Mouse (Mus musculus) erythroblast, embryonic 14.5 days (primary cell): ENCODE measurements around the gene Prkar1a. TPM values are rescaled to one million over a fixed set of nuclear protein-coding genes. Genes with fewer than 3 reads are reported as not detected.
A peak's percentile ranks its signal among the peaks of the same experiment; 100 is the strongest.

ENCODE experiments used
- H3K27me3 ChIP-seq: 2 replicates; pipeline ENCODE4 v1.6.1; 2012; ENCODE audit warnings: inconsistent platforms; ENCODE audit not compliant: control insufficient read depth
- H3K36me3 ChIP-seq: 2 replicates; pipeline ENCODE4 v1.6.1; 2012; ENCODE audit warnings: mild to moderate bottlenecking, inconsistent platforms; ENCODE audit not compliant: control insufficient read depth
- H3K4me1 ChIP-seq: 2 replicates; pipeline ENCODE4 v1.6.1; 2012; ENCODE audit warnings: inconsistent platforms; ENCODE audit not compliant: control insufficient read depth
- H3K4me3 ChIP-seq: replicated peaks from 2 replicates; pipeline ENCODE3; 2012; ENCODE audit warnings: moderate library complexity, mild to moderate bottlenecking, inconsistent platforms
- H3K9me3 ChIP-seq: 2 replicates; pipeline ENCODE4 v1.6.1; 2012; ENCODE audit warnings: low read length, inconsistent platforms, mixed read lengths; ENCODE audit not compliant: control insufficient read depth
- GATA1 ChIP-seq: IDR thresholded peaks from 2 replicates; pipeline ENCODE4 v1.6.1; 2012; ENCODE audit warnings: low read length, inconsistent platforms, mixed read lengths
- TAL1 ChIP-seq: IDR thresholded peaks from 3 replicates; pipeline ENCODE4 v1.6.1; 2012; ENCODE audit warnings: low read length, inconsistent platforms, mixed read lengths
- polyA plus RNA-seq: library from polyadenylated mRNA; stranded (reverse); fragments of >175 nt; gene quantifications from 2 replicates; pipeline ENCODE4 v1.2.3, GENCODE M21; 2012

Gene Prkar1a
- polyA plus RNA-seq = 2.0 and 2.9 TPM in 2 replicates

DNA sequence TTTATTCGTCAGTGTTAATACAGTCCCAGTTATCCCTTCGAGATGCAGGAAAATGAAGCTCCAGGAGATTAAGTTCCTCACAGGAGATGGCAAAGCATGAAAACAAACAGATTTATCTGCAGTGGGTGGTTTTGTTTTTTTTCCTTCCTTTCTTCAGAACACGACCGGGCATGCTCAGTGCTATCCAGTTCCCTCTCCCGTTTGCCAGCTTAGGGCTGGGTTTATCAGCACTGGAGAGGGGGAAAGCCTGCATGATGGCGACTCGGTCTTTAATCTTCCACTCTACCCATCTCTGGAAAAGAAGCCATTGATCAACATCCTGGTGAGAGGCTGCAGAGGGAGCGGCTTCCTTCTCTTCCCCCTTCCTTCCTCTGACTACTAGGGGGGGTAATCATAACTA lies at the start of gene Prkar1a:
Prkar1a (plus strand) TSS at position 200 of the 400 bp plus-strand sequence.
- H3K9me3 ChIP-seq = no peaks in the 10 kb centered on the region
- H3K27me3 ChIP-seq = peaks cover 44% of the 10 kb centered on the region
- peaks cover 38% of the 10 kb centered on the region for H3K4me1 ChIP-seq
- H3K4me3 ChIP-seq = peak within 1 kb of the TSS; percentile 99
- peaks cover 12% of the 10 kb centered on the region for H3K36me3 ChIP-seq
- TF ChIP-seq GATA1 (no peak), TAL1 (no peak)

DNA sequence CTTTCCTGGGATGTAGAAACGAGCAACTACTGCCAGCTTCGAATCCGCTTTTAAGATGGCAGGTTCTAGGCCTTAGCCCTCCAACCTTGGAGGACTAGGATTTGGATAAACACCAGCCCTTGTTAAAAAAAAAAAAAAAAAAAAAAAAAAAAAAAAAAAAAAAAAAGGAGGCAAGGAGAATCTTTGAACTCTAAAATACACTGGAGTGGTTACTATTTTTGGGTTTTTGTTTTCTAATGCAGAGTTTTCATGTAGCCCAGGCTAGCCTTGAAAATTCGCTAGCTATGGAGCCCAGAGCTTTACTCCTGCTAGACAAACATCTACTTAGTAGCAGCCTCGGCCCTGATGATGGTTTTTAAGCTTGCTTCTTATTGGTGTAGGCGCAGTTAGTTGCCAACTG lies 41.6 kb upstream of the Prkar1a start:
- TF ChIP-seq TAL1 = peak; percentile 19; the same call in 1 of the 3 replicates
- no peak for TF ChIP-seq GATA1
- H3K36me3 ChIP-seq = peaks cover 48% of the 10 kb centered on the region
- H3K9me3 ChIP-seq = no peaks in the 10 kb centered on the region
- H3K27me3 ChIP-seq = no peaks in the 10 kb centered on the region
- H3K4me1 ChIP-seq = peaks cover 44% of the 10 kb centered on the region
- no peak overlapping the region for H3K4me3 ChIP-seq

DNA sequence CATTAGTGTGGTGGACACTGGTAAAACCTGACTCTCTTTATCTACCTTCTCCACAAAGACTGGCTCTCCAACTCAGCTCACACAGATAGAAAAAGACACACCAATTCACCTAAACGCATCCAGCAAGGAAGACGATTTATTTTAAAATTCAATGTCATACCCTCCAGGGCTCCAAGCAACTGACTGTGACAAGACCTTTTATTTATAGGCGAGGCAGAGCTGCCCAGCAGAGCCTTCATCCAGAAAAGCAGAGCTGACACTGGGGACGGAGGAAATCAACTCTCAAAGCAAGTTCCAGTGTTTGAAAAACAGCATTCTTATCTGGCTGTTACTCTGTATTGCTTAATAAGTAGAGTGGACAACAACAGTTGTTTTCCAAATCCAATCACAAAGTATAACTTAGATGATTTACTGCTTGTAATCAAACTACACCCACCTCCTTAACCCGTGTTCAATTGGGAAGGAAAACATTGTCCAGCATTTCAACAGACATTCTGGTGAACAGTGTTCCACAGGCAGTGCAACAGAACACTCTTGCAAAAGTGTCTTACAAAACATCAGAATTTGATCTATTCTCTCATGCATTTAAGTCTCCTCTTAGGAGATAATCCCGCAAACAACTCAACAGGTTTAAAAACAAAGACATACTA lies 40.1 kb upstream of the Prkar1a start:
- H3K9me3 ChIP-seq = no peaks in the 10 kb centered on the region
- H3K4me1 ChIP-seq = peaks cover 58% of the 10 kb centered on the region
- no peaks in the 10 kb centered on the region for H3K27me3 ChIP-seq
- TF ChIP-seq GATA1 (no peak), TAL1 (no peak)
- H3K4me3 ChIP-seq = peak overlapping the region; percentile 99
- H3K36me3 ChIP-seq = peaks cover 33% of the 10 kb centered on the region

DNA sequence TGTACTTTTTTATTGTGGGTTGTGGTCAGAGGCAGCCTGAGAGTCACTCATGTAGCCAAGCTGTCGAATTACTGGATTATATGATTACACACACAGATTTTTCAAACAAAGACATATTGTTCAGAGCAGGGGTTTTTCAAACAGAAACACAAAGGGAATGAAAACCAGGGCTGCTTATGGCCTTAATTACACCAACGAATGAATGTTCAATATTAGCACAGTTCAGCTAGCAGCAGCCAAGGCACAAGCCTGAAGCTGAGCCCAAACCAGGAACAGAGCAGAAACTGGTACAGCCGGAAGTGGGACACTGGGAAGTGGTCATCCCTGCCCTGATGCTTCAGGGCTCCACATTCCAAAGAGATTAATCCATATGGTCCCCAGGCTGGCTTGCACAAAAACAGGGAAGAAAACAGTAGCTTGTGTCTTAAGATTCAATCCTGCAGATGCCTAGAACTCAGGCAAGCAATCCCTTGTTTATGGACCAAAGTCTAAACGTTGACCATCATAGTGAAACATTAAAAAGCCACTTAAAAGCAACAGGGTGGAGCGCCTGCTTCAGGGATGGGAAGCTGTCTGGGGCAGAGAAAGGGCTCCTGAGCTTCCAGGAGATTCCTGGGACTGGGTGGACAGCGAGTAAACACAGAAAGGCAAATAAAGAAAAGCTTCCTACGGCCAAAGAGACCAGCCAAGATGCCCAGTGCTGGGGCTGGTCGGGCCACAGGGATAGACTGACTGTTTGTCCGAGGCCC lies 39.0 kb upstream of the Prkar1a start:
- Histone ChIP-seq H3K4me3 (peak overlapping the region; percentile 99), H3K9me3 (no peaks in the 10 kb centered on the region), H3K36me3 (peaks cover 23% of the 10 kb centered on the region), H3K4me1 (peaks cover 68% of the 10 kb centered on the region), H3K27me3 (no peaks in the 10 kb centered on the region)
- TF ChIP-seq GATA1 (no peak), TAL1 (no peak)

GRCm38 (mm10) chr11:109610795-109611302 lies 38.4 kb upstream of the Prkar1a start:
- H3K36me3 ChIP-seq = peaks cover 21% of the 10 kb centered on the region
- H3K9me3 ChIP-seq = no peaks in the 10 kb centered on the region
- TF ChIP-seq TAL1 = no peak
- H3K4me3 ChIP-seq = peak overlapping the region; percentile 99
- H3K4me1 ChIP-seq = peaks cover 75% of the 10 kb centered on the region
- H3K27me3 ChIP-seq = no peaks in the 10 kb centered on the region

DNA sequence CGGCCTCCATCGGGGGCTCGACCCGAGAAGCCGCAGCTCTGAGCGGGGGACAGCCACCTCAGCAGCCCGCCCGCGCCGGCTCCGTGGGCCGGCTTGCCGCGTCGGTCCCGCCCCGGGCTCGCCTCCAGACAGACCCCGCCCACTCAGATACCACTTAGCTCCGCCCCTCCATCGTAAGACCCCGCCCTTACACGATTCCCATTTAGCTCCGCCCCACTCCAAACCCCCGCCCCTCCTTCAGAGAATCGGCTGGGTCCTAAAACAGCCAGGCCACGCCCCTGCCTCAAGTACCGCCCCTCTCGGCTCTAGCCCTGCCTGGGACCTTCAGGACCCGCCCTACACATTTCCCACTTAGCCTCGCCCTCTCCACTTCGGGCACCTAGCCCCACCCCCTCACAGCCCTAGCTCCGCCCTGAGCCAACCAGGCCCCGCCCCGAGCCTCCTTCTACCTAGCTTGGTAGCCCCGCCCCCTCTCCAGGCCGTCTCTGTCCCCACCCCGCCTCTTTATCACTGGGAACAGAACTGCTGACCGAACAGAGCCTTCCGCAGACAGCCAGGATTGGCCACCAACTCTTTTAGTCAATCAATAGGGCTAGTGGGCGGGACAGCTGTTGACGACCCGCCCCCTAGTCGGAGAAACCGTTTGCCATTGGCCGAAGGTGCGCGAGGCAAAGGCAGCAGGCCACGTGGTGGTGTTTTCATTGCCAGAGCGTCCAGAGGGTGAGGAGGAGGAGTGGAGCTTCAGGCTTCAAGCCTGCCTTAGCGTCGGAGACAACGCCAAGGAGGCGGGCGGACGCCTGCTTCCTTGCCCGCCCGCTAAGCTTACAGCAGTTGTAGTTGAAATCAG lies 37.7 kb upstream of the Prkar1a start, which contains the start of gene Wipi1:
Wipi1 (minus strand) TSS at position 665 of the 847 bp plus-strand sequence.
- no peaks in the 10 kb centered on the region for H3K27me3 ChIP-seq
- peaks cover 20% of the 10 kb centered on the region for H3K36me3 ChIP-seq
- peaks cover 81% of the 10 kb centered on the region for H3K4me1 ChIP-seq
- H3K4me3 ChIP-seq = peak within 1 kb of the TSS; percentile 99
- no peaks in the 10 kb centered on the region for H3K9me3 ChIP-seq
- TF ChIP-seq GATA1 (0 out of 2 replicates have a peak, but pooled peaks have one; percentile 12), TAL1 (peak; percentile 34; the same call in 1 of the 3 replicates)

DNA sequence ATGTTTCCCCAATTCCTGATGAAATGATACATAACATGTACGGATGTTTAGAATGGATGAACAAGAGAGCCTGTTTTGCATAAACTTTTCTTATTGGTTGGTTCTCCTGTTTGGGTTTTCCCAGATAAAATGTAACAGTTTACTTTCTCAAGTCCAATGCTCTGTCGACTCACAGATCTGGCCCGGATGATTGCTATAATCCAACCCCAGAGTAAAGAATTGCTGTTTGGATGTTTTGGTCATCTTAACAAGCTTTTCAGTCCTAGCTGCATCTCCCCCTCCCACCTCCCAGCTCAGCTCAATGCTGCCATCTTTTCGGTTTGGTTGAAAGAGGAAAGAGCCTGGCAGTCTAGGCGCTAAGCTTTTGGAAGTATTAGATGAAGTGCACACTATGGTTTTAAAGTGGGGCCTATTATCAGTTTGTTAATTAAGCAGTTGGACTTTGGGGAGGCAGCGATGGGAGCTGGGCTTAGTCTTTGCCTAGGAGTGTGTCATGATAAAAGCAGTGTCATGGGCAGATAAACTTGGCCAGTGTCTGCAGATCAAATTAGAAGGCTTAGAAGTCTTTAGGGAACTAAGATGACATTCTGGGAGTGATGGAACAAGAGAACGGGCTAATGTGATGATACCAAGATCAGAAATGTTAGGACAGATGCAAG lies 36.2 kb upstream of the Prkar1a start:
- Histone ChIP-seq H3K4me3 (peak overlapping the region; percentile 99), H3K4me1 (peaks cover 91% of the 10 kb centered on the region), H3K9me3 (no peaks in the 10 kb centered on the region), H3K36me3 (peaks cover 21% of the 10 kb centered on the region), H3K27me3 (no peaks in the 10 kb centered on the region)
- peak; percentile 58 for TF ChIP-seq GATA1
- peak; percentile 38; the same call in 2 of the 3 replicates for TF ChIP-seq TAL1

DNA sequence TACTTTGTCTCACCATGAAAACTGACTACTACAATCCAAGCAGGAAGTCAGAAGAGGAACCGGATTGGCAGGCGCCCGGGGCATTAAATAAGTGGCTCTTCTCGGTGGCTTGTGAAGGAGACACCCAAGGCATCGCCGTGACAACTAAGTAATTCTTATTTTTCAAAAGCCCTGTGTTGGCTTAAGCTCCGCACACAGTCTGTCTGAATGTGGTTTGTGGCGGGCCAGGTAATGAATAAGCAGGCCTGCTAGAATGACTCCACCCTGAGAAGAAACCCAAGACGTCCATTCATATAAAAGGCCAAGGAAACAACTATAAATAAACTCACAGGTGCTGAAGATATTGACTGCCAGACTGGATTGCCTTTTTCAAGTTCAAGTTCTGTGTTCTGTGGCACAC lies 33.9 kb upstream of the Prkar1a start:
- Histone ChIP-seq H3K4me3 (peak overlapping the region; percentile 99), H3K4me1 (peaks cover 81% of the 10 kb centered on the region), H3K36me3 (peaks cover 25% of the 10 kb centered on the region), H3K27me3 (no peaks in the 10 kb centered on the region), H3K9me3 (no peaks in the 10 kb centered on the region)
- TF ChIP-seq TAL1 (no peak), GATA1 (no peak)
